Mouse (Mus musculus): ENCODE results near the gene Eif4g3. TPM values are rescaled to one million over a fixed set of nuclear protein-coding genes. Genes with fewer than 3 reads are reported as not detected.
A peak's percentile ranks its signal among the peaks of the same experiment; 100 is the strongest.

Eif4g3 gene
- total and polyA plus RNA-seq, 3 experiments: 22.8 to 63.7 TPM; not detected in 1

- no peaks in the 10 kb centered on the region for H3K4me1 ChIP-seq (ENCODE audit: control insufficient read depth in 1 of 2, insufficient read depth in 2 of 2, low read length in 2 of 2)
- H3K27ac ChIP-seq (ENCODE audit: control insufficient read depth, low read depth, low read length): no peak overlapping the region
- H3K9me3 ChIP-seq (replicated peaks; ENCODE audit: insufficient read depth, low read length): no peaks in the 10 kb centered on the region
- no peak for DNase-seq (ENCODE audit: low read depth, low spot score)
- no peak for TF ChIP-seq ZMIZ1 (IDR thresholded peaks at IDR 0.05; ENCODE audit: low read depth, low read length)
- no peak for TF ChIP-seq BHLHE40 (IDR thresholded peaks at IDR 0.05; ENCODE audit: borderline replicate concordance, low read depth, low read length)
- no peak for TF ChIP-seq RAD21 (IDR thresholded peaks at IDR 0.05; ENCODE audit: low read depth, low read length)
- TF ChIP-seq MYC (IDR thresholded peaks at IDR 0.05; ENCODE audit: low read depth, low read length): no peak
- TF ChIP-seq USF1 (IDR thresholded peaks at IDR 0.05; ENCODE audit: low read depth, low read length): no peak
- no peak for TF ChIP-seq ZC3H11A (IDR thresholded peaks at IDR 0.05; ENCODE audit: low read depth, low read length)
- no peak for TF ChIP-seq MXI1 (IDR thresholded peaks at IDR 0.05; ENCODE audit: low read depth, low read length)
- TF ChIP-seq ELF1 (IDR thresholded peaks at IDR 0.05; ENCODE audit: low read depth, low read length): no peak
- TF ChIP-seq ZNF384 (IDR thresholded peaks at IDR 0.05; ENCODE audit: low read depth, low read length): no peak
- no peak for TF ChIP-seq POLR2AphosphoS5 (IDR thresholded peaks at IDR 0.05; ENCODE audit: borderline replicate concordance, low read depth, low read length)
- TF ChIP-seq CHD2 (IDR thresholded peaks at IDR 0.05; ENCODE audit: low read length): no peak
- H3K4me3 ChIP-seq (ENCODE audit: control insufficient read depth in 1 of 2, insufficient read depth in 1 of 2, low read depth in 2 of 2, low read length in 2 of 2): no peak overlapping the region
- no peaks in the 10 kb centered on the region for H3K79me2 ChIP-seq (ENCODE audit: control insufficient read depth, insufficient read depth, low read length, poor library complexity)
- H3K36me3 ChIP-seq (ENCODE audit: control insufficient read depth in 1 of 2, insufficient read depth in 2 of 2, low read length in 2 of 2): peaks cover 0 to 20% of the 10 kb centered on the region in 2 experiments; a peak in 2 of 4 replicates
- no peaks in the 10 kb centered on the region for H3K27me3 ChIP-seq (ENCODE audit: control insufficient read depth in 1 of 2, insufficient read depth in 2 of 2, low read length in 2 of 2)
- H3K9ac ChIP-seq (ENCODE audit: control insufficient read depth, low read depth, low read length, poor library complexity, severe bottlenecking): no peak overlapping the region
Observed at GRCm38 (mm10) chr4:138044841-138045500, 52.1 kb downstream of the Eif4g3 start.

GRCm38 (mm10) chr4:138045809-138046208 lies 53.0 kb downstream of the Eif4g3 start:
- no peaks in the 10 kb centered on the region for H3K9me3 ChIP-seq (replicated peaks; ENCODE audit: insufficient read depth, low read length)
- H3K79me2 ChIP-seq (ENCODE audit: control insufficient read depth, insufficient read depth, low read length, poor library complexity): no peaks in the 10 kb centered on the region
- H3K36me3 ChIP-seq (ENCODE audit: control insufficient read depth in 1 of 2, insufficient read depth in 2 of 2, low read length in 2 of 2): peaks cover 0 to 20% of the 10 kb centered on the region in 2 experiments; a peak in 2 of 4 replicates
- no peak overlapping the region for H3K27ac ChIP-seq (ENCODE audit: control insufficient read depth, low read depth, low read length)
- DNase-seq (ENCODE audit: low read depth, low spot score): peak; percentile 40
- H3K9ac ChIP-seq (ENCODE audit: control insufficient read depth, low read depth, low read length, poor library complexity, severe bottlenecking): no peak overlapping the region
- no peak for TF ChIP-seq MAFK (IDR thresholded peaks at IDR 0.05; ENCODE audit: borderline replicate concordance, low read depth, low read length)
- no peak for TF ChIP-seq SIN3A (IDR thresholded peaks at IDR 0.05; ENCODE audit: low read length)
- no peak for TF ChIP-seq ZC3H11A (IDR thresholded peaks at IDR 0.05; ENCODE audit: low read depth, low read length)
- peak; percentile 12 to 45 (median 23); a peak in 5 of 6 replicates for TF ChIP-seq CTCF (IDR thresholded peaks at IDR 0.05 in 2 of 3, conservative IDR thresholded peaks at IDR 0.05 in 1 of 3; ENCODE audit: control insufficient read depth in 1 of 3, insufficient read depth in 1 of 3, low read depth in 2 of 3, low read length in 3 of 3, poor library complexity in 1 of 3, severe bottlenecking in 1 of 3)
- TF ChIP-seq KAT2A (conservative IDR thresholded peaks at IDR 0.05; ENCODE audit: low read depth, low read length): no peak
- H3K27me3 ChIP-seq (ENCODE audit: control insufficient read depth in 1 of 2, insufficient read depth in 2 of 2, low read length in 2 of 2): no peaks in the 10 kb centered on the region
- H3K4me1 ChIP-seq (ENCODE audit: control insufficient read depth in 1 of 2, insufficient read depth in 2 of 2, low read length in 2 of 2): no peaks in the 10 kb centered on the region
- no peak overlapping the region for H3K4me3 ChIP-seq (ENCODE audit: control insufficient read depth in 1 of 2, insufficient read depth in 1 of 2, low read depth in 2 of 2, low read length in 2 of 2)
